Mouse (Mus musculus) left cerebral cortex, postnatal 10 days (tissue): ENCODE measurements around the gene Adora2b. TPM values are rescaled to one million over a fixed set of nuclear protein-coding genes. Genes with fewer than 3 reads are reported as not detected.

Experiments
- DNase-seq, 2 experiments: peaks; one replicate each; pipeline ENCODE4 v3.0.0; 2021 to 2022; ENCODE audit warnings: low spot score in 2 of 2, mixed read lengths in 1 of 2; ENCODE audit errors: extremely low spot score in 1 of 2
- intact Hi-C: fragments of 180-260 bp; cut with DNase I; formaldehyde crosslinking; loops from one replicate; pipeline ENCODE4 v1.15.1; 2025
- total RNA-seq, 2 experiments: library from RNA; stranded (reverse); gene quantifications; 2 replicates each; pipeline ENCODE4 v1.2.3; 2021

Gene Adora2b
- total RNA-seq, 2 experiments from 2014 or later: 6.6 to 6.7 TPM

GRCm38 (mm10) chr11:62309296-62309695 is 60.5 kb downstream of the Adora2b start:
- no peak for DNase-seq
- intact Hi-C loops: no loop called here

GRCm38 (mm10) chr11:62314984-62315383 is 66.2 kb downstream of the Adora2b start:
- intact Hi-C loops: no loop called here
- DNase-seq: no peak

Other genes with a start within 250 kb of the Adora2b start
- 10 to 100 TPM; 15.7 to 16.8 TPM for gene Zswim7, start 32.4 kb downstream of the Adora2b start, total RNA-seq
- gene Ttc19, start 32.5 kb downstream of the Adora2b start, total RNA-seq: 10 to 100 TPM; 74.3 to 75.1 TPM
- gene Pigl, start 209.5 kb downstream of the Adora2b start, total RNA-seq: 1 to 10 TPM; 6.5 to 6.8 TPM
- gene Ncor1, start 209.6 kb downstream of the Adora2b start, total RNA-seq: 100 to 1,000 TPM; 260 to 273 TPM